Mouse (Mus musculus): ENCODE results near the gene Celf2.

The Celf2 gene

GRCm38 (mm10) chr2:6507071-6507470 is 1002.3 kb downstream of the Celf2 start:
- peak; percentile 35 for DNase-seq (ENCODE audit: low read depth, low spot score)

GRCm38 (mm10) chr2:6505979-6506811 is 1003.2 kb downstream of the Celf2 start:
- peak; percentile 73 for DNase-seq (ENCODE audit: low read depth, low spot score)

- DNase-seq (ENCODE audit: low read depth, low spot score), result peak; percentile 14
These were observed 1003.8 kb downstream of the Celf2 start for GRCm38 (mm10) chr2:6505531-6505930.

- DNase-seq (ENCODE audit: low read depth, low spot score), result no peak
These were observed 1011.3 kb downstream of the Celf2 start for GRCm38 (mm10) chr2:6498101-6498500.

GRCm38 (mm10) chr2:6497636-6498035 is 1011.7 kb downstream of the Celf2 start:
- DNase-seq (ENCODE audit: low read depth, low spot score), result no peak

- DNase-seq (ENCODE audit: low read depth, low spot score), result no peak
These were observed 1015.5 kb downstream of the Celf2 start for GRCm38 (mm10) chr2:6493886-6494285.

- DNase-seq (ENCODE audit: low read depth, low spot score), result no peak
These were observed 1018.5 kb downstream of the Celf2 start for GRCm38 (mm10) chr2:6490870-6491269.

GRCm38 (mm10) chr2:6490076-6490475 is 1019.3 kb downstream of the Celf2 start:
- no peak for DNase-seq (ENCODE audit: low read depth, low spot score)

Measured in forelimb bud, embryonic 11.5 days (tissue).